Mouse (Mus musculus): ENCODE results near the gene Stk11ip.

Stk11ip gene

DNA sequence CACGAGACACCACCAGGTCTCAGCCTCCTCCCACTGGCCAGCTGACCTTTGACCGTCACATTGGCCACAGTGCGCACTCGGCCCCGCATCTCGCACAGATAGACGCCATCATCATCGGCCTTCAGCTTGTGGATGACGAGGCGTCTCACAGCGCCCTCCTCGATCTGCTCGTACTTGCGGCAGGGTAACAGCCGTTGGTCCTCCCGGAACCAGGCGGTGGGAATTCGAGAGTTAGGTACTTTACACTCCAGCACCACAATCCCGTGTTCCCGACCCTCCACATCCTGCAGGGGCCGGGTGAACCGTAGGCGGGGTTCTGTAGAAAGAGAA, 17.7 kb upstream of the Stk11ip start:
- CTCF ChIA-PET = no interaction called here

DNA sequence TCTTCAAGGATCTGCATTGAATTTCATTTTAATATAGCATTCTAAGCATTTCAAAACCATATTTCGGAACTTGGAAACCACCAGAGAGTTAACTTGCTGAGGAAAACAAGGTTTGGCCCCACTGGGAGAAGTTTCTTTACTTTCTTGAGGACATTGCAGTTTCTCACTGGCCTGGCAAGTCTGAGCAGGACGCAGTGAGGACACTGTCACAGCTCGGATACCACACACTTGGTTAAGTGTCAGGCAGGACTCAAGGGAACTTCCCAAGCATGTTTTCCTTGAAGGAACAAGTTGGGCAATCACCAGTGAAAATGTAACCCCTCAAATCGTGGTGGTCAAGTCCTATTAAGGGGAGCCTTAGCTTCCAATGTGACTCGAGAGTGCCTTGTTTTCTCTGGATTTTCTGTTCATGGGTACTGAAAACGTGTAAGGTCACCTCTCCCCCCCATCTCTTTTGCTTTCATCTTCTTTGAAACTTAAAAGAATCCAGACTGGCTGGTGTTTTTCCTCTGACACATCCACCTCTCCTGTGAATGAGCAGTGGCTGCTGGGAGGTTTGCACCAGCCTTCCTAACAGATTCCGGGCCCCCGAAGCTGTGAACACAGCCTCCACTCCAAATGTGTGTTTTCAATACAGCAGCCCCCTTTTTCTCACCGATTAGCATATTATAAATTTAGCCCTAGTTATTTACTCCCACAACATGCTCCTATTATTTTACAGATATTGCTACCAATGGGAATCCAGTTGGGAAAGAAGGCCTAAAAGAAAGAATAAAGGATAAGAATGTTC, 16.9 kb upstream of the Stk11ip start:
- CTCF ChIA-PET = no interaction called here

DNA sequence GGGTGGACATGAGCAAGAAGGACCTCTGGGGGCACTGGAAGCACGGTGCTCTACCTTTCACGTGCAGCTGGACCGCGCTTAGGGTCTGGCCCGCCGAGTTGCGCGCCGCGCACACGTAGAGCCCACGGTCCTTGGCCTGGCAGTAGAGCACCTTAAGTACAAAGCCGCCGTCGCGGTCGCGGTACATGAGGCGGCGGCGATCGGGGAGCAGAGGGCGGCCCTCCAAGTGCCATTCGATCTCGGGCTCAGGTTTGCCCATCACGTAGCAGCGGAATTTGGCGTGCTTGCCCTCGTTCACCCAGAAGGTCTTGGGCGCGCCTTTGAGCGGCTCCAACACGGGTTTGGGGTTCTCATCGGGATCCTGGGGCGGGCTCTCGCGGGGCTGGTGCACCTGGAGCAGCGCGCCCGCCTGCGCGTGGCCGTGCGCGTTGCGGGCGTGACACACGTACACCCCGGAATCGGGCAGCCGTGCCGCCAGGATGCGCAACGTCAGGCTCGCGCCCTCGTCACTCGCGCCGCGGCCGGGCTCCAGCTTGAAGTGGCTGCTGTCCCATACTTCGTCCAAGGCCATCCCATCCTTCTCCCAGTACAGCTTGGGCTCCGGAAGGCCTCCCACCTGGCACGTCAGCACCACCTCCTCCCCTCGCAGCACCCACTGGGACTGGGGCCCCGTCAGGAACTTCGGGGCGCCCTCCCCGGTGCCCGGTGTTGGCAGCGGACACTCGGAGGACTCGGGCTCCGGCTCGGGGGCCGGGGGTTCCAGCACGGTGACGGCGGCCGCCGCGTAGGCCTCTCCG, 16.0 kb upstream of the Stk11ip start:
- CTCF ChIA-PET = no interaction called here

- CTCF ChIA-PET = no interaction called here
Observed at GRCm38 (mm10) chr1:75505956-75506831, 15.1 kb upstream of the Stk11ip start, which contains the start of gene Obsl1. TSS of gene Obsl1 (minus strand) at chr1:75506452.

DNA sequence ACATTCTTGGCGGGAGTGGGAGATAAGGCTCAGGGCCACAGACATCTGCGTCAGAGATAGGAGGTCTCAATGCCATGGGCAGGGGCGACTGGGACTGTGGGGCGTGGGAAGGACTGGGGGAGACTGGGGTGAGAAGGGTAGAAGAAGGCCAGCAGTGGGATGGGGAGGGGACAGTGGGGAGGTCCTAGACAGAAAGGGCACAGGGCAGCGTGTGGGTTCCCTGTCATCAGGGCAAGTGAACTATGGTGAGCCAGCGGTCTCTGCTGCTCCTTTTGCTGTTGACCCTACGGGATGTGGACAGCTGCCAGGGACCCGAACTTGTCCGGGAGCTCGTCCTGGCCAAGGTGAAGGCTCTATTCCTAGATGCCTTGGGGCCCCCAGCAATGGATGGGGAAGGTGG, 14.3 kb upstream of the Stk11ip start, which contains the start of gene Inha:
Gene Inha, plus strand, starts transcription at position 72 of the 400 bp plus-strand sequence.
- CTCF ChIA-PET = no interaction called here

- CTCF ChIA-PET = no interaction called here
Observed at GRCm38 (mm10) chr1:75509586-75509985, 11.7 kb upstream of the Stk11ip start.

DNA sequence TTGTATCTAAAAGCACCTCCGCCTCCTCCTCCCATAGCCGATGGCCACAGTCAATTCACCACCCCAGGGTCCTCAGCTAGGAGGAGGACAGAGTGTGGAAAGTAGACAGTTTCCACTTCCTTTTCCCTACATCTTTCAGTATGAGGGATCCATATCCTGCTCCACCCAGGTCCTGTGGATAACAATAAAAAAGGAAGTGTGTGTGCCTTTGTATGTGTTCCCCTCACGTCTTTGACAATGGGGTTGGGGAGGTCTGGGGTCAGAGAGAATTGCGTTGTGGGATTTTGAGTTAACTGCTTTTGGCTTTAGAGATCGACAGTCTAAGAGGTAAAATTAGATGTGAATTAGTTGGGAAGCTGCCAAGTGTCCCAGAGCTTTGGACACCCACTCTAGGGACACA, 11.2 kb upstream of the Stk11ip start:
- CTCF ChIA-PET = interaction anchor here (0.7 kb wide), 1 partner anchor 49 kb away, joined by 9 read pairs; no protein-coding TSS in a partner anchor

DNA sequence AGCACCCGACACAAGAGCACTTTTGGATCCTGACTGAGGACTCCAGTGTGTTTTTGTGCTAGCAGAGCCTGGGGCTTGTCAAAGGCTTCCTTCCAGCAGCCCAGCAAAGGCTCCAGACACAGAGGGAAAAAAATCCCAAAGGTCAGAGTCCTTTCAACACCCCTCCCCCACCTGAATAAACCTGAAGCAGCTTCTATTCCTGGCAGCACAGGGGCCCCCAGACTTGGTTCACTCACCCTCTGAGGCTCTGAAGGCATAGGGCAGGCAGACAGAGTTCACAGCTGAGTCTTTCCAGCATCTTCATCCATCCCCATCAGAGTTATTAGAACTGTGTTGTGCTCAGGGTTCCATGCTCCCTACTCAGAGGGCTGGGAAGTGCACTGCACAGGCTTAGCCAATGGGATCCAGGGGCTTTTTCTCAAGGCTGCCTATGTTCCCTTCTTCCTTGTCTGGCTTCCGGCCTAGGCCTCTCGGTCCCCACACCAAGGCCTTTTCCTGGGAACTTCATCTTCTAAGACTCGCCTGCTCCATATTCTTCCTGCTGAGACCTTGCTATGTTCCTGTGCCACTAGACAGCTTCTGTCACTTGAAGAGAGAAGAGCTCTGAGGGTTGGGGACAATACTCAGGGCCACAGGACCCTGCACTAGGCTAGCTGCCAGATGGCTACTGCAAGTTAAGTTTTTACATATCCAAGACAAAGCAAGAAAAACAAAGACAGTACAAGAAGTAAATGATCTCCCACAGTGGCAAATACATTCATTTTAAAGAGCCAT, 9.7 kb upstream of the Stk11ip start:
- CTCF ChIA-PET = no interaction called here

DNA sequence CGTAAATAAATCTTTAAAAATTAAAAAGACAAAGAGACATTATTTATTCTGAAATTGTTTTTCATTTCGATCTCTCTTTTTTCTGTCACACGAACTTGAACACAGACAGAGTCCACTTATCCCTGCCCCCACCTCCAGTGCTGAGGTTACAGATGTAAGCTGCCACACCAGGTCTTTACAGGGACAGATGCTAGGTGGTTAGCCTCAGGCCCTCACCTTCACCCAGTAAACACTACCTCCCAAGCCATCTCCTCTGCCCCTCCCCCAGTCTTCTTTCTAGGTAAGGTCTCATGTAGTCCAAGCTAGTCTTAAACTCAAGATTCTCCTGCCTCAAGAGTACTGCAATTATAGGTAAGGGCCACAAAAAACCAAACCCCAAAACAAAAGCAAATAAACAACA, 8.8 kb upstream of the Stk11ip start:
- CTCF ChIA-PET = no interaction called here

- CTCF ChIA-PET = no interaction called here
Observed at GRCm38 (mm10) chr1:75516703-75517380, 4.5 kb upstream of the Stk11ip start.

DNA sequence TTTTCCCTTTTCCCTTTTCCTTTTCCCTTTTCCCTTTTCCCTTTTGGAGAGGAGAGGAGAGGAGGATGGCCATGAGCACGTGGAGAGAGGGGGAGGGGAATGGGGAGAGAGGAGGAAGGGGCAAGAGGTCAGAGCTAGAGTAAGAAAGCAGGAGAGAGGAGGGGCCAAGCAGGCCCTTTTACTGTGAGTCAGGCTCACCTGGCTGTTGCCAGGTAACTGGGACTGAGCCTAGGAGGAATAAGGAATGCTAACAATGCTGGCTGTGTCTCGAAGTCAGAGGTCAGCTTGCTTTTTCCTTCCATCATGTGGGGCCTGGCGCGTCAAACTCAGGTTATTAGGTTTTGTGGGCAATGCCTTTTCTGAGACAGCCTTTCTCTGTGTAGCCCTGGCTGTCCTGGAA, 3.3 kb upstream of the Stk11ip start:
- CTCF ChIA-PET = no interaction called here

DNA sequence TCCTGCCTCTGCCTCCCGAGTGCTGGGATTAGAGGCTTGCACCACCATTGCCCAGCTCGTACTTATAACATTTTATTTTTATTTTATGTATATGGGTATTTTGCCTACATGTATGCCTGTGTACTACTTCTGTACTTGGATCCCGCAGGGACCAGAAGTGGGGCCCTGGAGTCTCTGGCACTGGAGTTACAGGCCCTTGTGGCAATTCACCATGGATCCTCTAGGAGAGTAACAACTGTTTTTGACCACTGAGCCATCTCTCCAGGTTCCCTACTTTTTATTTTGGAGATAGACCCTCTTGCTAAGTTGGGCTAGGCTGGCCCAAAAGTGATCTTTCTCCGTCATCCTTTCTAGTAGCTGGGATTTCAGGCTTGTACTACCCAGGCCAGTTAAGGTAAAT, 2.9 kb upstream of the Stk11ip start:
- CTCF ChIA-PET = no interaction called here

GRCm38 (mm10) chr1:75519576-75519975, 1.8 kb upstream of the Stk11ip start:
- CTCF ChIA-PET = interaction anchor here (1.5 kb wide), 1 partner anchor 41 kb away, joined by 7 read pairs; the partner anchor contains the start of genes Chpf and Tmem198

DNA sequence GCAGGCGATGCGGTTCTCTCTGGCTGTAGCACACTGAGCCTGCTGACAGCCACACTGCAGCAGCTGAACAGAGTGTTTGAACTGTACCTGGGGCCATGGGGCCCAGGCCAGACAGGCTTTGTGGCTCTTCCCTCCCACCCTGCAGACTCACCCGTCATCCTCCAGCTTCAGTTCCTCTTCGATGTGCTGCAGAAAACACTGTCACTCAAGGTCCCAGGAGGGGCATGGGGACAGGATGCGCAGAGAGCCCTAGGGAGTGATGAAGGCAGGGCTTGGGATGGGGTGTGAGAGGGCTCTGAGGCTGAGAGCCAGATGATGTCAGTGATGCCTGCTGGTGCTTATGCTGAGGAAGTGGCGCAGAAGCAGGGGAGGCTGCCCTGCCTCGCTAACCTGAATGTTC, 3.4 kb downstream of the Stk11ip start:
- CTCF ChIA-PET = interaction anchor here (0.6 to 1.1 kb wide), 3 partner anchors 34 to 847 kb away, joined by 3 to 6 read pairs (median 4); no protein-coding TSS in a partner anchor

DNA sequence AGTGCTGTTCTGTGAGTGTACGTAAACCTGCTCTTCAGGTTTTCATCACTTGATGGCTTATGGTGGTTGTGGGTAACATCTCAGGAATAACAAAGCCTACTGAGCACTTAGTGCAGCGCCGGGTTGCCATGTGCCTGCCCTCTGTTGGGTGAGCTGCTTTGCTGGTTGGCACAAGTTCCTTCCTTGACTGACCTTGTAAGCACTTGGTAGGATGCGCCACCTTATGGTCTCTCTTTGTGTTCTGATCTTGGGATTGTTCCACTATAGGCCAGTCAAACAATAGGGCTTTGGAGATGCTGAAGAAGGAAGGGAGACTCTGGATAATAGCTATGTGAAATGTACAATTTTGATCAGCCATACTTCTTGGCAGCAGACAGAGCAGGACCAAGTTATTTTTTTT, 9.2 kb downstream of the Stk11ip start:
- CTCF ChIA-PET = interaction anchor here (0.6 kb wide), 1 partner anchor 10 kb away, joined by 4 read pairs; no protein-coding TSS in a partner anchor

DNA sequence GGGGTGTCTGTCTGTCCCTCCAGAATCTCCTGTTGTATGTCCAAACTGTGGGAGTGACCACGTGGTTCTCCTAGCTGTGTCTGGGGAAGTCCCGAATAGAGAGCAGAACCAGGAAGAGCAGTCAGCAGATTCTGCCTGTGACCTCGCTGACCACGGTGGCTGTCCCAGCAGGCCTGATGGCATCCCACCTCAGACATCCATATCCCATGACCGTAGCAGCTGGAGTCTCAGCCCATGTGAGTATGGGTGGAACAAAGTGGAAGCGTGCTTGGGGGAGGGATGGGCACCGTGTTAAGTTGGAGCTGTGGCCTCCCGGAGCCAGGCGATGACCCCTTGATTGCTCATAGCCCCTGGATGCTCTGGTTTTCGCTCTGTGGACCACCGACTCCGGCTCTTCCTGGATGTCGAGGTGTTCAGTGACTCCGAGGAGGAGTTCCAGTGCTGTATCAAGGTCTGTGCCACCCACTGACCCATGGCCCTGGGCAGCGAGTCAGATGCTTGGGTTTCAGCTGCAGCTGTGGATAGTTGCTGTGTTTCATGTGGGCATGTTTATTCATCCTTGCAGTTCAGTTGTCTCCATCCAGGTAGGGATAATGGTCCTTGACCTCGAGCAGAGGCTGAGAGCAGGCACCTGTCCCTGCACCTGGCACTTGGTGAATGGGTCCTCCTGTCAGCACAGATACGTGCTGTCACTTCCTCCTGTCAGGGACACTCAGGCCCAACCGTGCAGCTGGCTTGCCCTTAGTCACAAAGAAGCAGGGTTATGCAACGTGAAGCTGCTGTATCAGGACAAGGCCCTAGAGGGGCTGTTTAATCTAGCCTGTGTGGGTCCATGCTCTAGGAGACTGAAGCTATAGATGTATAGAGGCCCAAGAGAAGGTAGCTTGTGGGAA, 11.2 kb downstream of the Stk11ip start:
- CTCF ChIA-PET = no interaction called here

DNA sequence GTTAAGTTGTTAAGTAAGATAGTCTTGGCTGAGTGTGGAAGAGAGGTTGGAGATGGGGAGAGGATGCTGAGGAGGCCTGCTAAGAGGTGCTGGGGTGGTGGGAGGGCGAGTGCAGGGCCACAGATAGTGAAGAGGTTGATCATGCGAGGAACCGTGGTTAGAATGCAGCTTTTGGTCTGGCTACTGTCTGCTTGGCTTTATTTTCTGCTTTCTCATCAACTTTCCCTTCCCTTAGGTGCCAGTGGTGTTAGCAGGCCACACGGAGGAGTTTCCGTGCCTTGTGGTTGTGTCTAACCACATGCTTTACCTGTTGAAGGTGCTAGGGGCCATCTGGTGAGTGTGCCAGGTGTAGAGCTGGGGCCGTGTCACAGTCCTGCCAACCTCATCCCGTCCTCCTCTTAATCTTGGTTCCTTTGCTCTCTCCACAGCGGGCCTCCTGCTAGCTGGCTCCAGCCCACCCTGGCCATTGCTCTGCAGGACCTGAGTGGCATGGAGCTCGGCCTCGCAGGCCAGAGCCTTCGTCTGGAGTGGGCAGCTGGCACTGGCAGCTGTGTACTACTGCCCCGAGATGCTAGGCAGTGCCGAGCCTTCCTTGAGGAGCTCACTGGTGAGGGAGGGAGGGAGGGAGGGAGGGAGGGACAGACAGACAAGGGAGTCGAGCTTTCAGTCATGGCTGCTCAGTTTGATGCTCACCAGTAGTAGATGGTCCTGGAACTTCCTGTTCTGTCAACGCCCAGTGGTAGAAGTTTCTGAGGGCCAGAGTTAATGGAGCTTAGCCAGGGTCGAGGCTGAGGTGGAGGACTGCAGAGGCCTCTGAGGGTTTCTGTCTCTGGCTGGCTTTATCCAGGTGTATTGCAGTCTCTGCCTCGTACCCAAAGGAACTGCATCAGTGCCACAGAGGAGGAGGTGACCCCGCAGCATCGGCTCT, 12.3 kb downstream of the Stk11ip start:
- CTCF ChIA-PET = no interaction called here

DNA sequence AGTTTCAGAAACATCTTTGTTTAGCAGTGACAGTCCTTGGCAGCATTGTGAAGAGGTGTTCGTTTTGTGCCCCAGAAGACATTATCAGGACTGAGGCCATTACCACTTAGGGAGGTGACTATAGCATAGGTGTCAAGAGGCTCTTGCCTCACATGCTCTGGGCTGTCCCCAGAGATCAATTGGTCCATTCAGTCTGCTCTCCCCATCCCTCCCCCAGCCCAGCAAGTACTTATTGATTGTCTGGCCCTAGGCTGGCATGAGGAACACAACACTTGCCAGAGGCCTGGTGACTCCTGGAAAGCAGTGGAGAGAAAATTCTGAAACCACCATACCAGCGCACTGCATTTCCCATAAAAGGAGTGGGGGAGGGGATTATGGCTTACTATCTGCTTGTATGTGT, 16.3 kb downstream of the Stk11ip start:
- CTCF ChIA-PET = no interaction called here

All from spleen, embryonic (tissue).